Mouse (Mus musculus) brain, embryonic 18.5 days (tissue): ENCODE measurements around the gene Dgcr2.

Experiments used
- DNase-seq: peaks from one replicate; pipeline ENCODE4 v3.0.0-alpha.2; 2012; ENCODE audit warnings: low read depth, low spot score

Dgcr2 gene

DNA sequence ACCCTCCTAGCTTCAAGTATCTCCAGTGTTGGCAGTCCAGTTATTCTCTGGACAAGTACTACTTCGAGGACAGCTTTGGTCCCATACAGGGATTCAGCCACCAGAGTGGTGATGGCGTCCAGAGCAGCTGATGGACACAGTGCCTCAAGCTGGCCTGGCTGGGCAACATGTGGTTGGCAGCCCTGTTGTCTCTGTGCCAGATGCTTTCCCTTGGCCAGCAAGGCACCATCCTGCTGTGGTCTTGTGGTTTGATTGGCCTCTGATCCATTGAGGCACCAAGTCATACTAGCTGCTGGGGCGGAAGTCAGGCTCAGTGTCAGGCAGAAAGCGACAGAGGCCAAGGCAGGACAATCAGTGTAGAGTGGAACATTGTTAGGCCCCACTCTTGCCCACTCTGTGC is 89.2 kb downstream of the Dgcr2 start:
- no peak for DNase-seq

DNA sequence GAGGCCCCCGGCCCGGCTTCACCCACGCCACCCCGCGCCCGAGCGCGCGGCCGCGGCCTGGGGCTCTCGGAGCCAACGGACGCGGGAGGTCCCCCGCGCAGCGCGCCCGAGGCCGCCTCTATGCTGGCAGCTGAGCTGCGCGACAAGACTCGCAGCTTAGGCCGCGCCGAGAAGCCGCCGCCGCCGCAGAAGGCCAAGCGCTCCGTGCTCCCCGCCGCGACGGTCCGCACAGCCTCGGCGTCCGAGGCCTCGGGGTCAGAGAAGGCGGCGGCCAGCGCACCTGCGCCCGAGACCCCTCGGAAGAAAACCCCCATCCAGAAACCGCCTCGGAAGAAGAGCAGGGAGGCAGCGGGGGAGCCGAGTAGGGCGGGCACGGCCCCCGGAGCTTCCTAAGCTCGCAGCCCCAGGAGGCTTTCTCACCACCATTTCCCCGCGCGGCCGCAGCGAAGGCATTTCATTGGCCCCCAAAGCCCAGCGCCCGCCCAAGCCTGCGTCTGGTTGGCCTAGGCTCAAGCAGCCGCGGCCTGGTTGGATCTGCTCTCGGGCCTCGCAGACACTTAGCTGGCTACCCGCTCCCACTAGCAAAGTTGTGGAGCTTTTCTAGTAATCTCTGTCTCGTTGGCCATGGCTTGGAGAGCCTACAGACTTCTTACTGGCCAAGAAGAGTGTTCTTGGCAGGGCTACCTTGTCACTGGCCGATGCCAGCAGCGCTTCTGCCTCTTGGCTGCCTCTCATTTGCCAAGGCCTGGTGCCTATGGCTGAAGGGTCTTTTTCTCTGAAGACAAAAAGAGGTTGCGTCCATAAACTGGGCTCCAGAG is 91.0 kb downstream of the Dgcr2 start:
- peak; percentile 88 for DNase-seq

DNA sequence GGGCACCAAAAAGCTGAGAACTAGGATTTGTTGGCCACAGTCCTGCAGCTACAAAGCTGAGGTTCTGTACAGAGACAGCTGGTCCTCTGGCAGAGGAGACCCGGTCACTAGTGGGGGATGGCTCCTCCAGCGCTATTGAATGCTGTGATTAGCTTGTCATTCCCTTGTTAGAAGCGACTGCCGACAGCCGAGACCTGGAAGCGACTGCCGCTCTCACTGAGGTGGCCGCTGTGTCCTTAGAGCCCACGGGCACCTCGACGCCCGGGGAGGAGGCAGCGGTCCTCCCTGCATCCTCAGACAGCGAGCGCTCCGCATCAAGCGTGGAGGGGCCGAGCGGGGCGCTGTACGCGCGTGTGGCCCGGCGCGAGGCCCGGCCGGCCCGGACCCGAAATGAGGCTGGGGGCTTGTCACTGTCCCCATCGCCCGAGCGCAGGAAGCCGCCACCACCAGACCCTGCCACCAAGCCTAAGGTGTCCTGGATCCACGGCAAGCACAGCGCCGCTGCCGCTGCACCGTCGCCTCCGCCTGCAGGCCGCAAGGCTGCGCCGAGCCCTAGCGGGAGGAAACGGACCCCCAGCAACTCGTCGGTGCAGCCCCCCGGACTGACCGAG is 91.7 kb downstream of the Dgcr2 start:
- no peak for DNase-seq

DNA sequence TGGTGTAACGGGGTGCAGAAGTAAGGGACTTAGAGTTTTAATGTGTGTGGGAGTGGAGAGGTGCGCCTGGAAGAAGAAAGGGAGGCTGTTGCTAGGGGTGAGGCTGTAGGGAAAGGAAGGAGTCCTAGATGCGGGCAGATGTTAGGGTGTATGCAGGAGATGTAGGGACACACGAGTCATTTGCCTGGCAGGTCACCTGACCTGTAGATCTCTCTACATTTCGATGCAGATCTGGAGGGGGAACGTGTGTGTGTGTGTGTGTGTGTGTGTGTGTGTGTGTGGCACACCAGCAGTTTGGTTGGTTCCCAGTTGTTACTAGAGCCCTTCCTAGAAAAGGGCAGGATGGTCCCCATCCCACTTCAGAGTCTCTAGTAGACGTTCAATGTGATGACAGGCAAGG is 93.4 kb downstream of the Dgcr2 start:
- DNase-seq: no peak

DNA sequence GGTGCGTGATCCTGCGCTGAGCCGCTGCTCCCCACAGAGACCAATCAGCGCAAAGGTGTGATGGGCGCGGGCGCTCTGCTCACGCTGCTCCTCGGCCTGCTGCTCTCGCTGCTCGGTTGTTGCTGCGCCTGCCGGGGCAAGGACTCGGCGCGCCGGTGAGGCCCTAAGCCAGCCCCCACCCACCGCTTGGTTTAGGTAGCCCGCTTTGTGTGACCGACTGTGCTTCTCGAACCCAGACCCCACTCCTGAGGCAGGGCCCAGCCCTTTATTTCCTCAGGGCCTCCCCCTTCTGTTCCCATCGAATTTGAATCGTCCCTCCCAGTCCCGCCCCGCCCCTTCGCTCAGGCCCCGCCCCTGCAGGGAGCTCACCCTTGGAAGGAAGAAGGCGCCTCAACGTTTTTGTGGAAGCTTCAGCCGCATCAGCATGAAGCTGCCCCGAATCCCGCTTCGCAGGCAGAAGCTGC is 93.9 kb downstream of the Dgcr2 start:
- DNase-seq: no peak

DNA sequence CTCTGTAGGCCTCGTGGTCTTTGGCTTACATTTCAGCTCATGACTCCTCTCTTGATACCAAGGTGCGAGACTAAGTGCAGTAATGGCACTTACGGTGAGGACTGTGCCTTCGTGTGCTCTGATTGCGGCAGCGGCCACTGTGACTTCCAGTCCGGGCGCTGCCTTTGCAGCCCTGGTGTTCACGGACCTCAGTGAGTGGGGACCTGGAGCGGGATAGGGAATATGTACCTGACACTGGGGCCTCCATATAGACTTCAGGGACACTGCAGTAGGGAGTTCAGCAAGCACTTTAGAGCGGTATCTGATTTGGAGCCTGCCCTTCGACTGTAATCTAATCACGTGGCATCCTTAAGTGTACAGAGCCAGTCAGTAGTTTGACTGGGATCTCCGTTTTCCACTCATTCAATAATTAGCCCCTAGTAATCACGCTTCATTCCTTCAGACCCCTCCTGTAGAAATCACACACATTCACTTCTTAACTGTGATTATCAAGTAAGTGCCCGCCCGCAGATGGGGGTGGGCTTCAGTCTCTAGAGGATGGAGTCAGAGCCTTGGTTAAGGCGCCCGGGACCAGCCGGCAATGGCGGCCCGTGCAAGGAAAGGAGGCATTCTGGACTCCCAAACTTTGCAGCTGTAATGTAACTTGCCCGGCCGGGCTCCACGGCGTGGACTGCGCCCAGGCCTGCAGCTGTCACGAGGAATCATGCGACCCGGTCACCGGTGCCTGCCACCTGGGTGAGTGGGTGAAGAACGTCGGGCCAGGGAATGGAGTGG is 94.5 kb downstream of the Dgcr2 start:
- DNase-seq: no peak

DNA sequence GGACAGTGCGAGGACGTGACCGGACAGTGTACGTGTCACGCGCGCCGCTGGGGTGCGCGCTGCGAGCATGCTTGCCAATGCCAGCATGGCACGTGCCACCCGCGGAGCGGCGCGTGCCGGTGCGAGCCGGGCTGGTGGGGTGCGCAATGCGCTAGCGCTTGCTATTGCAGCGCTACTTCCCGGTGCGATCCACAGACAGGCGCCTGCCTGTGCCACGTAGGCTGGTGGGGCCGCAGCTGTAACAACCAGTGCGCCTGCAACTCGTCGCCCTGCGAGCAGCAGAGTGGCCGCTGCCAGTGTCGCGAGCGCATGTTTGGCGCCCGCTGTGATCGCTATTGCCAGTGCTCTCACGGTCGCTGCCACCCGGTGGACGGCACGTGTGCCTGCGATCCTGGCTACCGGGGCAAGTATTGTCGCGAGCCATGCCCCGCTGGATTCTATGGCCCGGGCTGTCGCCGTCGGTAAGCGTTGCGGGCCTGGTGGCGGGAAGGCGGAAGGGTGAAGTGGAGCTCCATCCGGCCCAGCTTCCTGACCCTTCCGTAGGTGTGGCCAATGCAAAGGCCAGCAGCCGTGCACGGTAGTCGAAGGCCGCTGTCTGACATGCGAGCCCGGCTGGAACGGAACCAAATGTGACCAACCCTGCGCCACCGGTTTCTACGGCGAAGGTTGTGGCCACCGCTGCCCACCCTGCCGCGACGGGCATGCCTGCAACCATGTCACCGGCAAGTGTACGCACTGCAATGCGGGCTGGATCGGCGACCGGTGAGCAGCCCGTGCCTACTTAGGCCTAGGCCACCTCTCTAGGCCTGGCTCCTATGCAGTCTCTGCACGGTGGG is 95.3 kb downstream of the Dgcr2 start:
- no peak for DNase-seq

DNA sequence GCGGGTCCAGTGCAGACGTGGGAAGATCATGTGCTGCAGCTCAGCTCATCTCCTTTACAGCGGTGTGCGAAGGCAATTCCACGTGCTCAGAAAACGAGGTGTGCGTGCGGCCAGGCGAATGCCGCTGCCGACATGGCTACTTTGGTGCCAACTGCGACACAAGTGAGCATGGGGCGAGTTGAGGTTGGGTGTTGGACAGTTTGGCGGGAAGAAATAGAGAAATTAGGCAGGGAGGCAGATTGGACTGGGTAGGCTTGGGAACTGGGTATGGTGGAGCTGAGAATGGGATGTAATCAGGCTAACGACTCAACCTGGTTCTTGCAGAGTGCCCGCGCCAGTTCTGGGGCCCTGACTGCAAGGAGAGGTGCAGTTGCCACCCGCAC is 95.9 kb downstream of the Dgcr2 start:
- DNase-seq: no peak

DNA sequence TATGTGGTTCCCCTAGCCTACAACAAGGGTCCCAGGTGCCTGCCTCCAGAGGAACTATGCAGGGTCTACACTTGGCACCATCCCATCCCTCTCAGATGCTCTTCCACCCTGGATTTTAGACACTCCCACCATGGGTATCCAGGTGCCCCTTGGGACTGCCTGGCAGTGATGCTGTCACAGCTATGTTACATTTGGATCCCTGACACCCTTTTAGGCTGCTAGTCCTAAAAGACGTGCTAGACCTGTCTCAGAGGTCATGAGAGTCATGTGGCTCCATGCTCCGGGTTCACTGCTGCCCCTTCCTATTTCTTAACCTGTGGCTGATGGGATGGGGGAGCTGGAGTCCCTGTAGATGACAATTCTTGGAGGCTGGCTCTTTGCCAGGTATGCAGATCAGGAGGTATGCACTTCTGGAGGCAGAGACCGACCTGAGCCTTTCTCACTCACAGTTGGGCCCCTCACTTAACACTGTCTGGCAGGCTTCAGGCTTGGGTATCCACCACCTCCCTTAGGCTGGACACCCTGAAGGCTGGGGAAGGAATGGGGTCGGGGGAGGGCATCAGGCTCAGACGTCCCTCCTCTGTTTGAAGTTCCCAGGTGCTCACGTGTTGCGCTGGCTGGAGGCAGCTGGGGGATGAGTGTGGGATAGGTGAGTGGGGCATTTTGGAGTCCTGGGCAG is 96.4 kb downstream of the Dgcr2 start:
- DNase-seq: no peak

DNA sequence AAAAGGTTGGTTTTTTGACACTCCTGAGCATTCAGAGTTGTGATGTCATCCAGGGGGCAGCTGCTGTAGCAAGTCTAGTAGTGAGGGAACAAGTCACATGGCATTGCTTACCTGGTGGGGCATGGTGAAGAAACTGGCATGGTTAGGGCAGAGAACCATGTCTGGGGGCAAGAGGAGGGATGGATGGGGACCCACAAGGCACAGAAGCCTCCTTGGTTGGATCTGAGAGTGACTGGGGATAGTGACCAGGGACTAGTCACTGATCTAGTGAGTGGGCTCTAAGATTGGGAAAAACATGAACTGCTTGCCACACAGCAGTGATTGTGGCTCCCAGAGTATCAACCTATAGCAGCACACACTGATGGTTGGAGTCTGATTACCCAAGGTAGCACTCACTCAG is 98.8 kb downstream of the Dgcr2 start:
- DNase-seq: no peak

DNA sequence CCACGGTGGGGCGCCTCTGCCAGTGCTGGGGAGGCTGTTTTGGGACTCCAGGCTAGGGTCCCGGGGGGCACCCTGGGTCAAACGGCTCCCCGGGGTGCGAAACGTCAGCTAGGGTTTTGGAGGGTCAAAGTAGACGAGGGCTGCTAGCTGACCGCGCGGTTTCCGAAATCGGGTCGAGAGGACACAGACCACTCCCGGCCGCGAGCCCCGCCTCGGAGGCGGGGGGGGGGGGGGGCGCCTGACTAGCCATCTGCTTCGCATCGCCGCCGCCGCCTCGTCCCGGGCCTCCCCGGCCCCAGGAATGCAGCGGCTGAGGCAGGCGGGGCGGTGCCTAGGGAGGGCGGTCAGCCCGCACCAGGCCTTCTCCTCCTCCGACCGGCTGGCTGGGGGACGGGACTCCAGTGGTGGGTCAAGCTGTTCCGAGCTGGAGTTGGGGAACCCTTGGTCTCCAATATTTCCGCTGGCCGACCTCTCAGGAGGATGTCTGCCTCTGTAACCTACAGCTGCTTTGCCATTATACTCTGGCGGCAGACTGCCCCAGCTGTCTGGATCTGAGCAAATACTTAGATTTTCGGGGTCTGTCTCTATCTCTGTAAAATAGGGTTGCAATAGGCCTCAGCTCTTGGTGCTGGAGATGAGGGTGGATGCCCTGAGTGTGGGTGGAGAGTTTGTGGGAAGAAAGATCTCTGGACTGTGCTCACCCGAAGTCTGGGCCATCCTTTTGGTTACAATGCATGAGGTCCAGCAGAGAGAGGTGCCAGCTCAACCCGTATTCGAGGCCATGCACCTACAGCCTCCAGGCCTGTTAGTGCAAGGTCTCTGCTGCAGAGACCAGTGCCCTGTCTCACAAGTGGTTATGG is 99.8 kb downstream of the Dgcr2 start:
- DNase-seq: no peak

DNA sequence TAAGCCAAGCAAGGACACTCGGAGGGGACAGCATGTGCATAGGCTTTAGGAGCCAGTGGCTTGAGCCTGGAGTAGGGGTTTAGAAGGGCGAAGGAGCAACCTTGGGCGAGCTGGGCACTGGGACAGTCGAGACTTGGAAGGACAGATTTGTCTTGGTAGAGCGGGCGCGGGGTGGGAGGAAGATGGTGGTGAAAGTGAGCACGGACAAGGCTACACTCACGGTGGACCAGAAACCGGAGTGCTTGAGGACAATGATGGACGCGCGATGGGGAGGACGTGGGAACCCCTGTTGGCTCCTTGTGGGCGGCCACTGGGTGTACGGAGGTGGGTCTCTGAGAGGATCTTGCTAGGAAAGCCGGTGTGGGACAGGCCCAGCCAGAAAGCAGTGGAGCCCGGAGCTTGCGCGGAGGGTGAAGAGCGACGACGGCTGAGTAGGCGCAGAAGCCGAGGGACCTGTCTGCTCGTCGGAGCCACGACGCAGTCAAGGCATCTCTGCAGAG is 100.5 kb downstream of the Dgcr2 start:
- no peak for DNase-seq

DNA sequence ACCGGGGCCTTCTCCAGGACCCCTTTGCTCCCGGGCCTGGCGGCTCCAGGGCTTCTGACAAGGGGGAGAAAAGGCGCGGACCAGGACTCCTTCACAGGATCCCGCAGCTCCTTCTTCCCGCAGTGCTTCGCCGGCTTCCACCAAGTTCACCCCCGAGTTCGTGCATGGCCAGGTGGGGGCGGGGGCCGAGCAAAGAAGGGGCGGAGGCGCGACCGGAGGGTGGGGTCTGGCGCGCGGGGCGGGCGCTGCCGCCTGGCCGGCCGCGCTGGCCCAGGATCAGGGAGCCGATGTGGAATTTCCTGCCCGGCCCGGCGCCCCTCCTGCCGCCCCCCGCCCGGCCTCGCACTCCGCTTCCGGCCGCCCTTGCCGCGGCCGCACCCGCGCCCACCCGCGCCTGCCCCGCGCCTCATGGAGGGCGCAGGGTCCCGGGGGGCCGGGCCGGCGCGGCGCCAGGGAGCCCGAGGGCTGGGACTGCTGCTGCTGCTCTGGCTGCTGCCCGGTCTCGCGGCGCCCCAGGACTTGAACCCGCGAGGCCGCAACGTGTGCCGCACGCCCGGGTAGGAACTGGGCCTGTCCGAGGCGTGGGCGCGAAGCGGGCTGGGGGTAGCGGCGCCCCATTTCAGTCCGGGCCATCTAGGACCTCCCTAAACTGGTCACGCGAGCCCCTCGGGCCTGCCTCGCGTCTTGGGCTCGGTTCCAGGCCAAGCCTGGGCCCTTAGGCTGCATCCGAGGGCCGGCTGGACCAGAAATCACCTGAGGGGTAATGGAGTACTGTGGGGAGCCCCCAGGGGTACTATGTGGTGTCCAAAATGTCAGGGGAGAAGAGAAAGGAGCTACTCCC is 101.2 kb downstream of the Dgcr2 start, which contains the start of gene Scarf2:
Scarf2 (plus strand) TSS at position 312 of the 841 bp plus-strand sequence.
- no peak for DNase-seq

DNA sequence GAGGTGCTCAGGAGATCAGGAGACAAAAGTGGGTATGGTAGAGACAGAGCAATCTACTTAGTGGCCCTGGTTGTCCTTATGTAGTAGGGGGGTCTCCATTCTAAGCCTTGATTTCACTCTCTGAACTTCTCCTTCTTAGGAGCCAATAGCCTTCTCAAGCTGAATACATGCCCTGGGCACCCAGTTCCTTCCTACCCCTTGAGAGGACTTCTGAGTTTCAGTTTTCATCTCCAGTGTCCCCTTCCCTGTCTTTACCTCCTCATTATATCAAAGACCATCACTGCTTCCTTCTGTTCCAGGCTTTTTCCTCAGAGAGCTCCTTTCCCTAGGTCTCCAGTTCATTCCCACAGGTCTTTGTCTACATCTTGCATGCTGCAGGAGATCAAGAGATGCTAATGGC is 101.8 kb downstream of the Dgcr2 start:
- no peak for DNase-seq

DNA sequence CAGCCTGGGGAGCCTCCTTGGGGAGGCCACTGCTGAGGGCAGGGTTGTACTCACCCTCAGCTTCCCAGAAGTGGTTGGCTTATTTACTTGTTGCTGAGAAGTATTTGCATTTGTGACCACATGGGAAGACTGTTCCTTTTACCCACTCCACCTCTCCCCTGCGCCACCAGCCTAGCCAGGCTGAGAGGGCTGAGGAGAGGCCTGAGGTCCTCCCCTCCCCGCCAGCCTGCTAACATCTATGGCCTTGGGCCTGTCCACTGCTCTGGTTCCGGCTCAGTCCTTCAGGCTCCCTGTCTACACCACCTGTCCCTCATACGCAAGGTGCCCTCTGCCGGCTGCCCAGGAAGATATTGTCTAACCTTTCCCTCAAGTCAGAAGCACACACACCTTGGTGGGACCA is 102.7 kb downstream of the Dgcr2 start:
- DNase-seq: no peak

DNA sequence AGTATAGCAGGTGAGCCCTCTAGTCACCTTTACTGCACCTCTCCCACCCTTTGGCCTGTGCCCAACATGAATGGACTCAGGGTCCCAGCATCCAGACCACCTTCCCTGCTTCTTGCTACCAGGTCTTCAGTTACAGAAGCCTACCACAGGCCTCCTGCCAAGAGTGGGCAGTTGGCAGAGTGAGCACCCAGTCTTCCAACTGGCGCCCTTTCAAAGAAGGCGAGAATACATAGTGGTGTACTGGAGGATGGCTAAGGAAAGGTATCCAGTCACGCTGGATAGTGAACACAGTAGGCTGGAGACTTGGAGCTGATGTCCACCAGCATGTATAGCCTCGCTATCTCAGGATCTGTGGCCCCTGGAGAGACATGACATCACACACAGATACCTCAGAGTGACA is 104.3 kb downstream of the Dgcr2 start:
- DNase-seq: no peak

DNA sequence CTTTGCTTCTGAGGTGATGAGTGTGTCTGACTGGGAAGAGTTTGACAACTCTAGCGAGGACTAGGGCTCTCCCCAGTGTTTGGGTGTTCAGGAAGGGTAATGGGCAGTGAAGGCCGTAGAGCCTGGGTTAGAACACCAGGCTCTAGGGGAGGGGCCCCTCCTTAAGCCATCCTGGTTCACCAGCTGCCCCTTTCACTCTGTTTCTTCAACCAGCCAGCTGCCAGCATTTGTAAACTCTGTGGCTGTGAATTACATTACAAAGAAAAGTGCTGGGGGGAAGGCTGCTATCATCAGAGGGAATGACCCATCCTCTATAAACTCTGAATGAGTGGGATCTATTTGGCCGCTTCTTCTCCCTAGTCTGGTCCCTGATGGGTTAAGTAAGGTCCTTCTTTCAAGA is 105.6 kb downstream of the Dgcr2 start:
- DNase-seq: no peak
